Mouse (Mus musculus) stomach, embryonic 15.5 days (tissue): Measurements from ENCODE around the gene Parp8. TPM values are rescaled to one million over a fixed set of nuclear protein-coding genes. Genes with fewer than 3 reads are reported as not detected.
"Not testable (repeated sequence)": the region's sequence is repeated elsewhere in the genome, so short reads cannot be mapped to it uniquely, and the experiment has no call there.

Experiments used
- ATAC-seq: fragments of 200-750 bp; cut with Nextera tagmentation; 2 replicates; pipeline ENCODE4 v1.8.0; 2017; ENCODE audit warnings: low read depth, moderate number of reproducible peaks, moderate TSS enrichment; ENCODE audit not compliant: insufficient read depth, low FRiP score
- H3K27ac ChIP-seq: fragments of 300-500 bp; sonication (generic); 2 replicates; pipeline ENCODE4 v1.5.1; 2015; ENCODE audit warnings: mild to moderate bottlenecking, inconsistent platforms
- H3K27me3 ChIP-seq: fragments of 300-500 bp; sonication (generic); replicated peaks from 2 replicates; pipeline ENCODE4 v1.6.1; 2015; ENCODE audit warnings: inconsistent platforms
- H3K36me3 ChIP-seq: fragments of 300-500 bp; sonication (generic); 2 replicates; pipeline ENCODE4 v1.6.1; 2015; ENCODE audit warnings: inconsistent platforms
- H3K4me1 ChIP-seq: fragments of 300-500 bp; sonication (generic); 2 replicates; pipeline ENCODE4 v1.6.1; 2015; ENCODE audit warnings: inconsistent platforms
- H3K4me2 ChIP-seq: fragments of 300-500 bp; sonication (generic); 2 replicates; pipeline ENCODE4 v1.6.1; 2015; ENCODE audit warnings: mild to moderate bottlenecking, inconsistent platforms
- H3K4me3 ChIP-seq: fragments of 300-500 bp; sonication (generic); replicated peaks from 2 replicates; pipeline ENCODE4 v1.5.1; 2015; ENCODE audit warnings: inconsistent platforms
- H3K9ac ChIP-seq: fragments of 300-500 bp; sonication (generic); 2 replicates; pipeline ENCODE4 v1.6.1; 2015; ENCODE audit warnings: inconsistent platforms
- H3K9me3 ChIP-seq: fragments of 300-500 bp; sonication (generic); 2 replicates; pipeline ENCODE4 v1.6.1; 2016; ENCODE audit warnings: inconsistent platforms
- WGBS: fragments of 180-500 bp; shearing (Covaris S2); methylation state at CpG from one replicate; pipeline ENCODE4 v1.1.7; 2015; 5-methylcytosine and 5-hydroxymethylcytosine counted together
- polyA plus RNA-seq: library from polyadenylated mRNA; unstranded; fragments of >200 nt; fragmentation: Nextera tagmentation; extraction: Ambion mirVana; gene quantifications from 2 replicates; pipeline ENCODE4 v1.2.1, GENCODE M21; 2015

Parp8 gene
- polyA plus RNA-seq, 1 experiment from 2014 or later = 14.1 TPM

GRCm38 (mm10) chr13:116949527-116949926, 75.8 kb downstream of the Parp8 start:
- WGBS = 74% methylated on average over 4 of the region's 4 CpGs
- Histone ChIP-seq H3K4me1 (0 out of 2 replicates have a peak, but pooled peaks cover 4% of the 10 kb centered on the region), H3K27ac (no peak overlapping the region), H3K9me3 (no peaks in the 10 kb centered on the region), H3K36me3 (no peaks in the 10 kb centered on the region), H3K4me3 (no peak overlapping the region), H3K9ac (no peak overlapping the region), H3K4me2 (no peak overlapping the region), H3K27me3 (no peaks in the 10 kb centered on the region)
- ATAC-seq = no peak

- 0 out of 2 replicates have a peak, but pooled peaks cover 4% of the 10 kb centered on the region for H3K4me1 ChIP-seq
- no peak overlapping the region for H3K27ac ChIP-seq
- WGBS = 86% methylated on average over 6 of the region's 6 CpGs
- no peaks in the 10 kb centered on the region for H3K27me3 ChIP-seq
- no peak overlapping the region for H3K9ac ChIP-seq
- H3K36me3 ChIP-seq = no peaks in the 10 kb centered on the region
- no peak overlapping the region for H3K4me3 ChIP-seq
- ATAC-seq = no peak
- H3K9me3 ChIP-seq = no peaks in the 10 kb centered on the region
- no peak overlapping the region for H3K4me2 ChIP-seq
Observed at GRCm38 (mm10) chr13:116949056-116949455, 76.3 kb downstream of the Parp8 start.

- H3K27me3 ChIP-seq = no peaks in the 10 kb centered on the region
- ATAC-seq = no peak
- 0 out of 2 replicates have a peak, but pooled peaks cover 4% of the 10 kb centered on the region for H3K4me1 ChIP-seq
- no peak overlapping the region for H3K4me3 ChIP-seq
- WGBS = 54% methylated on average over 5 of the region's 5 CpGs
- no peak overlapping the region for H3K27ac ChIP-seq
- no peaks in the 10 kb centered on the region for H3K9me3 ChIP-seq
- H3K36me3 ChIP-seq = no peaks in the 10 kb centered on the region
- no peak overlapping the region for H3K4me2 ChIP-seq
- no peak overlapping the region for H3K9ac ChIP-seq
Observed at GRCm38 (mm10) chr13:116948299-116948659, 77.1 kb downstream of the Parp8 start.

GRCm38 (mm10) chr13:116947611-116948298, 77.6 kb downstream of the Parp8 start:
- WGBS = 57% methylated on average over 9 of the region's 9 CpGs
- Histone ChIP-seq H3K36me3 (no peaks in the 10 kb centered on the region), H3K4me2 (no peak overlapping the region), H3K4me1 (0 out of 2 replicates have a peak, but pooled peaks cover 4% of the 10 kb centered on the region), H3K4me3 (no peak overlapping the region), H3K9ac (no peak overlapping the region), H3K27ac (no peak overlapping the region), H3K27me3 (no peaks in the 10 kb centered on the region), H3K9me3 (no peaks in the 10 kb centered on the region)
- ATAC-seq = no peak

- no peaks in the 10 kb centered on the region for H3K9me3 ChIP-seq
- no peak overlapping the region for H3K4me3 ChIP-seq
- no peak overlapping the region for H3K27ac ChIP-seq
- no peak overlapping the region for H3K4me2 ChIP-seq
- 0 out of 2 replicates have a peak, but pooled peaks cover 4% of the 10 kb centered on the region for H3K4me1 ChIP-seq
- H3K36me3 ChIP-seq = no peaks in the 10 kb centered on the region
- 63% methylated on average over 4 of the region's 4 CpGs for WGBS
- ATAC-seq = no peak
- H3K9ac ChIP-seq = no peak overlapping the region
- no peaks in the 10 kb centered on the region for H3K27me3 ChIP-seq
Observed at GRCm38 (mm10) chr13:116946566-116946965, 78.8 kb downstream of the Parp8 start.

- no peak overlapping the region for H3K4me2 ChIP-seq
- H3K4me3 ChIP-seq = no peak overlapping the region
- no peaks in the 10 kb centered on the region for H3K27me3 ChIP-seq
- no peaks in the 10 kb centered on the region for H3K4me1 ChIP-seq
- no peak overlapping the region for H3K27ac ChIP-seq
- 58% methylated on average over 13 of the region's 13 CpGs for WGBS
- no peaks in the 10 kb centered on the region for H3K36me3 ChIP-seq
- H3K9ac ChIP-seq = no peak overlapping the region
- no peak for ATAC-seq
- H3K9me3 ChIP-seq = no peaks in the 10 kb centered on the region
Observed at GRCm38 (mm10) chr13:116941280-116942015, 83.9 kb downstream of the Parp8 start.

GRCm38 (mm10) chr13:116940761-116941160, 84.6 kb downstream of the Parp8 start:
- 91% methylated on average over 7 of the region's 7 CpGs for WGBS
- Histone ChIP-seq H3K4me2 (no peak overlapping the region), H3K9me3 (no peaks in the 10 kb centered on the region), H3K9ac (no peak overlapping the region), H3K4me1 (no peaks in the 10 kb centered on the region), H3K27me3 (no peaks in the 10 kb centered on the region), H3K27ac (no peak overlapping the region), H3K4me3 (no peak overlapping the region), H3K36me3 (no peaks in the 10 kb centered on the region)
- no peak for ATAC-seq

- H3K9me3 ChIP-seq, H3K36me3 ChIP-seq, H3K27me3 ChIP-seq, H3K27ac ChIP-seq, H3K4me1 ChIP-seq, H3K4me3 ChIP-seq, ATAC-seq, H3K4me2 ChIP-seq, H3K9ac ChIP-seq: not testable (repeated sequence)
- 86% methylated on average over 3 of the region's 3 CpGs for WGBS
Observed at GRCm38 (mm10) chr13:116937019-116937418, 88.3 kb downstream of the Parp8 start.

- 47% methylated on average over 6 of the region's 6 CpGs for WGBS
- no peak overlapping the region for H3K27ac ChIP-seq
- H3K9ac ChIP-seq = no peak overlapping the region
- H3K4me1 ChIP-seq = no peaks in the 10 kb centered on the region
- no peak overlapping the region for H3K4me3 ChIP-seq
- H3K4me2 ChIP-seq = no peak overlapping the region
- no peaks in the 10 kb centered on the region for H3K36me3 ChIP-seq
- no peaks in the 10 kb centered on the region for H3K9me3 ChIP-seq
- no peak for ATAC-seq
- no peaks in the 10 kb centered on the region for H3K27me3 ChIP-seq
Observed at GRCm38 (mm10) chr13:116917387-116917930, 107.9 kb downstream of the Parp8 start.

GRCm38 (mm10) chr13:116908284-116908683, 117.1 kb downstream of the Parp8 start:
- no peak overlapping the region for H3K9ac ChIP-seq
- H3K27me3 ChIP-seq = no peaks in the 10 kb centered on the region
- 83% methylated on average over 3 of the region's 3 CpGs for WGBS
- no peak overlapping the region for H3K27ac ChIP-seq
- H3K9me3 ChIP-seq = no peaks in the 10 kb centered on the region
- ATAC-seq = no peak
- H3K4me2 ChIP-seq = no peak overlapping the region
- H3K4me3 ChIP-seq = no peak overlapping the region
- no peaks in the 10 kb centered on the region for H3K4me1 ChIP-seq
- no peaks in the 10 kb centered on the region for H3K36me3 ChIP-seq

GRCm38 (mm10) chr13:116903394-116903793, 121.9 kb downstream of the Parp8 start:
- no peak overlapping the region for H3K4me2 ChIP-seq
- H3K4me3 ChIP-seq = no peak overlapping the region
- WGBS = 86% methylated on average over 5 of the region's 5 CpGs
- no peaks in the 10 kb centered on the region for H3K9me3 ChIP-seq
- no peak overlapping the region for H3K9ac ChIP-seq
- H3K27ac ChIP-seq = no peak overlapping the region
- no peaks in the 10 kb centered on the region for H3K27me3 ChIP-seq
- H3K36me3 ChIP-seq = no peaks in the 10 kb centered on the region
- no peaks in the 10 kb centered on the region for H3K4me1 ChIP-seq
- ATAC-seq = no peak

- no peaks in the 10 kb centered on the region for H3K4me1 ChIP-seq
- ATAC-seq = no peak
- no peak overlapping the region for H3K4me3 ChIP-seq
- H3K9ac ChIP-seq = no peak overlapping the region
- 85% methylated on average over 5 of the region's 5 CpGs for WGBS
- no peaks in the 10 kb centered on the region for H3K9me3 ChIP-seq
- no peak overlapping the region for H3K27ac ChIP-seq
- no peak overlapping the region for H3K4me2 ChIP-seq
- no peaks in the 10 kb centered on the region for H3K36me3 ChIP-seq
- H3K27me3 ChIP-seq = no peaks in the 10 kb centered on the region
Observed at GRCm38 (mm10) chr13:116898395-116898794, 126.9 kb downstream of the Parp8 start.
